Mouse (Mus musculus): ENCODE measurements around the gene Lrmda. TPM values are rescaled to one million over a fixed set of nuclear protein-coding genes. Genes with fewer than 3 reads are reported as not detected.

Gene Lrmda
- polyA plus RNA-seq, 1 experiment from 2014 or later: 0.57 TPM

- no peak overlapping the region for H3K4me3 ChIP-seq (replicated peaks)
- no peak overlapping the region for H3K4me2 ChIP-seq
- H3K27me3 ChIP-seq (replicated peaks): no peaks in the 10 kb centered on the region
- H3K36me3 ChIP-seq: no peaks in the 10 kb centered on the region
- H3K27ac ChIP-seq: no peak overlapping the region
- no peak for ATAC-seq (ENCODE audit: insufficient read depth, low FRiP score, low read depth)
- H3K4me1 ChIP-seq: no peaks in the 10 kb centered on the region
- H3K9ac ChIP-seq: no peak overlapping the region
- H3K9me3 ChIP-seq: no peaks in the 10 kb centered on the region
- 85% methylated on average over 7 of the region's 7 CpGs for WGBS
Observed at GRCm38 (mm10) chr14:22425018-22425534, 405.6 kb downstream of the Lrmda start.

DNA sequence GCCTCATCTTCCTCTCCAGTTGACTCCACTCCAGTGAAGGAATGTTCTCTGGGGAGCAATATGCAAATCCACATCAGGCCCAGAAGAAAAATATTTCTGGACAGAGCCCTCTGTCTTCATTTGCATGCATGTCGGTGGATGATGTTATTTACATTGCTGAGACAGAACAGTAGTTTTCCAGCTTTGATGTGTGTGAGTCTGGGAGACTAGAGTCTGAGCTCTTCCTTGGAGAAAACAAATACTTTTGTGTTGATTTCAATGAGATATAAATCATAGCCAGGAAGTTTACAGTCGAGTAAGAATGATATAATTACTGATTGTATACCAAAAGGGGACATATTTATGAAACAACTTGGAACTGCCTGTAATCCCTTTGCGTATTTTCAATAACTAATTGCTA lies 415.9 kb downstream of the Lrmda start:
- Histone ChIP-seq H3K36me3 (no peaks in the 10 kb centered on the region), H3K9me3 (no peaks in the 10 kb centered on the region), H3K9ac (no peak overlapping the region), H3K4me2 (no peak overlapping the region), H3K4me1 (no peaks in the 10 kb centered on the region), H3K27me3 (replicated peaks) (no peaks in the 10 kb centered on the region), H3K4me3 (replicated peaks) (no peak overlapping the region), H3K27ac (no peak overlapping the region)
- 41% methylated on average over 3 of the region's 3 CpGs for WGBS
- ATAC-seq (ENCODE audit: insufficient read depth, low FRiP score, low read depth): no peak

DNA sequence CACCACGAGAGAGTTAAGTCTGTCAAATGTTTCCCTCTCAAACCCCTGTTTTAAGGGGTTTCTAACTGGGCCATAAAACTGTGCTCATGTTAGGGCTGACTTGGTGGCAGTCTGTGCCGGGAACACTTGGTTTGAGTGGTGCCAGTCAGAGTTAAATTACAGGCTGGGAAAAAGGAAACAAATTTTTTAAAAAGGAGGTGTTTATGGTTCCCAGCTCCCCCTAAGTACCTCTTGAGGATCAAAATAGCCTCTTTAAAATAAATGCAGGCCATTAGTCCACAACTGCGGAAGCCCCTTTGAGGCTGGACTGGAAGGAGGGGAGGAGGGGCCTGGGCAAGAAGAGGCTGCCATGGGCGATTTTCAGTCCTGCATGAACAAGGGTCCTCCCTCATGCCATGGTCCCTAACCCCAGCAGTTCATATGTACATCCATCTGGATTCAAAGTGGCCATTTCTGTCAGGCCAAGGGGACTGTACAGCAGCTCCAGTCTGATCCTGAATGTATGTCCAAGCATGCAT lies 416.4 kb downstream of the Lrmda start:
- H3K27me3 ChIP-seq (replicated peaks): no peaks in the 10 kb centered on the region
- H3K36me3 ChIP-seq: no peaks in the 10 kb centered on the region
- H3K4me2 ChIP-seq: no peak overlapping the region
- no peak overlapping the region for H3K27ac ChIP-seq
- no peak overlapping the region for H3K4me3 ChIP-seq (replicated peaks)
- H3K9me3 ChIP-seq: no peaks in the 10 kb centered on the region
- no peaks in the 10 kb centered on the region for H3K4me1 ChIP-seq
- ATAC-seq (ENCODE audit: insufficient read depth, low FRiP score, low read depth): no peak
- no peak overlapping the region for H3K9ac ChIP-seq
- WGBS: 54% methylated on average over 4 of the region's 4 CpGs

DNA sequence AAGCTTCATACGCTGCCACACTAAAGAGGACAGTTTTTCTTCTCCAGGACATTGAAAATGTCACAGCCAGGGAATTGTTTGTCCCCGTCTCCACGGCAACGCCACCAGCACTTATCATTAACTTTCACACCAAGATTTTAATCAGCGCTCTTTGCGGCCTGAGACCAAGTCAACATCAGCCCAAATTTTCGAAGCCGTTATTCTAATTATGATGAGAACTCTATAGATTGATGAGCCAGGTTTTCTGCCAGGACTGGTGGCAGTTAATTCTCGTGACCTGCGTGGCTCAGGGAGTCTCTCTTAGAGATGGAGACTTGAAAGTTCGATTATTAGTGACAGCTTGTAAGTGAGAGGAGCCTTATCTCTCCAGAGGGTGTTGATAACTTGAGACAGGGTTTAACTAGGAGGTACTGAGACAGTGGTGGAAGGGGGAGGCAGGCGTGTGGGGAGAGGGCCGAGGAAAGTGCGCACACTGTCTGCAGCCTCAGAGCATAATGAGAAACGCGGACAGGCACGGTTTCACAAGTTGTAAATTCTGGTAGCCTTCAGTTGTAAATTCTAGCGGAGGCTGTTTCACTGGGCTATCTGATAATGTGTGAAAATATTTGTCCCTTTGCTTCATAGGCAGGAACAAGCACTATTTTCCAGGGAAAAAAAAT lies 421.0 kb downstream of the Lrmda start:
- WGBS: 43% methylated on average over 18 of the region's 18 CpGs
- Histone ChIP-seq H3K36me3 (no peaks in the 10 kb centered on the region), H3K4me3 (replicated peaks) (no peak overlapping the region), H3K27ac (no peak overlapping the region), H3K4me1 (no peaks in the 10 kb centered on the region), H3K4me2 (no peak overlapping the region), H3K9me3 (no peaks in the 10 kb centered on the region), H3K27me3 (replicated peaks) (no peaks in the 10 kb centered on the region), H3K9ac (no peak overlapping the region)
- ATAC-seq (ENCODE audit: insufficient read depth, low FRiP score, low read depth): no peak

DNA sequence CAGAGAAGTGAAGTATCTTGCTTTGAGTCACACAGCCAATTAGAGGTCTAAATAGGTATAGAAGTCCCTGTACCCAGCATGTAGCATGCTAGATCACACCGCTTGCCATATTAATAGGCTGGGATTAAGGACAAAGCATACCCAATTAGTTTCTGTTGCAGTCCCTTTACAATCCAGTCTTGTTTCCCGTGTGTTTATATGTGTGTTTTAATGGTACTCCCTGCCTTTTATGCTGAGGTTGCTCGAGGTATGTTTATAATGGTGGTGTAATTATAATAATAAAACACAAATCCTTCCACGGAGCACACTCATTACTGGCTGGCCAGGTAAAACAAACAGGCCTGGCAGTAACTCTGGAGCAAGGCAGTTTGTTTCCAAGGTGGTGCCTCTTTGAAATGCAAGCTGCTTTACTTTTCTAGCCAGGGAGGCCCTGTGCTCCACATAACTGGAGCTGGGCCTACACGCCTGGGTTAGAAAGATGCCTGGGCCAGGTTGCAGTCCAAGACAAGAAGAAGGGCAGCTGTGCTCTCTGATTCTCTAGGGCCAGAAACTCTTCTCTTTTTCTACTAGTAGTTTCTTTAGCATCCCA lies 422.4 kb downstream of the Lrmda start:
- Histone ChIP-seq H3K9ac (no peak overlapping the region), H3K36me3 (no peaks in the 10 kb centered on the region), H3K4me2 (no peak overlapping the region), H3K27ac (no peak overlapping the region), H3K27me3 (replicated peaks) (no peaks in the 10 kb centered on the region), H3K4me3 (replicated peaks) (no peak overlapping the region), H3K9me3 (no peaks in the 10 kb centered on the region), H3K4me1 (no peaks in the 10 kb centered on the region; the same call in 1 of the 2 replicates)
- WGBS: 69% methylated on average over 5 of the region's 5 CpGs
- ATAC-seq (ENCODE audit: insufficient read depth, low FRiP score, low read depth): no peak

GRCm38 (mm10) chr14:22442719-22443118 lies 423.2 kb downstream of the Lrmda start:
- no peaks in the 10 kb centered on the region for H3K9me3 ChIP-seq
- 78% methylated on average over 5 of the region's 5 CpGs for WGBS
- H3K4me1 ChIP-seq: no peaks in the 10 kb centered on the region; the same call in 1 of the 2 replicates
- H3K9ac ChIP-seq: no peak overlapping the region
- no peaks in the 10 kb centered on the region for H3K36me3 ChIP-seq
- H3K27ac ChIP-seq: no peak overlapping the region
- H3K4me2 ChIP-seq: no peak overlapping the region
- no peaks in the 10 kb centered on the region for H3K27me3 ChIP-seq (replicated peaks)
- no peak for ATAC-seq (ENCODE audit: insufficient read depth, low FRiP score, low read depth)
- no peak overlapping the region for H3K4me3 ChIP-seq (replicated peaks)

DNA sequence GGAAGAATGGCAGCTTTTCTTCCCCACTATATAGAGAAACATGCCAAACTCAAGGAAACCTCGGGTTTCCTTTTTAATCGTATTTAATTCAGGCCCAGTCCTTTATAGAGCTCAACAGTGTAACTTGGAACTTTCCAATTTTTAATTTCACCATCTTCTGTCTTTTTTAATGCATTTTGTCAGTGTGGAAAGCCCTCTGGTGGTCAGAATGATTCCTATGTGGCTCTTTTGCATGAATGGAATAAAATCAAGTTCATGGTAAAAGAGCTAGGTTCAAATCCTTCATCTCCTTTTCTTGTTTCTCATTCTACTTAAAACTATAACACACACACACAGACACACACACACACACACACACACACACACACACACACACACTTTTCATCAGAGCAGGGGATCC lies 425.0 kb downstream of the Lrmda start:
- no peak overlapping the region for H3K9ac ChIP-seq
- no peaks in the 10 kb centered on the region for H3K27me3 ChIP-seq (replicated peaks)
- no peaks in the 10 kb centered on the region; the same call in 1 of the 2 replicates for H3K4me1 ChIP-seq
- H3K4me3 ChIP-seq (replicated peaks): no peak overlapping the region
- no peaks in the 10 kb centered on the region for H3K36me3 ChIP-seq
- no peak overlapping the region for H3K27ac ChIP-seq
- no peak overlapping the region for H3K4me2 ChIP-seq
- no peak for ATAC-seq (ENCODE audit: insufficient read depth, low FRiP score, low read depth)
- 77% methylated on average over 2 of the region's 2 CpGs for WGBS
- no peaks in the 10 kb centered on the region for H3K9me3 ChIP-seq

DNA sequence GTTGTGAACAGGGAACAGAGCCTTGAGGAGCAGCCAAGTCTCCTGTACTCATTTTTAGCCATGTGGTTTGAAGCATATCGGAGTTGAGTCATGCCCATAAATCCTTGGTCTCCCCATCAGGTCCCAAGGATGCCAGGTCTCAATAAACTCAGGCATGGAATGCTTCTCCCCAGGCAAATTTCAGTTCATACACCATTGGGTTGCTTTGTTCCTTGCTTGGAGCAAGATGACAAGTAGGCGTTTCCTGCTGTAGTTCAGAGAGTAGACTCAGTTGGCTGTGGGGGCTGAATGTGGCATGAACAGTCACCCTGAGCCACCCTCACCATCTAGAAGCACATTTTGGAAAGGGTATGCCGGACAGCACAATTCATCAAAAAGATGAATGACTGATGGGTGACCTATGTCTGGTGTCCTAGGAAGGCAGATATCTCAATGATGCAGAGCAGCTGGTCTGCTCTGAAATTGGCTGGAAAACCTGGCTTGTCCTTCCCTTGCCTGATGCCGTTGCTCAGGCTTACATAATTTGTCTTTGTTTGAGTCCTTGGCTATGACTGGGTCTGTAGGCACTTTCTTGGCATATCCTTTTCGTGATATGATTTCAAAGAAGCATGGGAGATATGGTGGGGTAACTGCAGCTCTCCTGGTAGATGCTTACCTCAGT lies 425.8 kb downstream of the Lrmda start:
- Histone ChIP-seq H3K27me3 (replicated peaks) (no peaks in the 10 kb centered on the region), H3K27ac (no peak overlapping the region), H3K4me3 (replicated peaks) (no peak overlapping the region), H3K4me2 (no peak overlapping the region), H3K9ac (no peak overlapping the region), H3K36me3 (no peaks in the 10 kb centered on the region), H3K4me1 (no peaks in the 10 kb centered on the region; the same call in 1 of the 2 replicates), H3K9me3 (no peaks in the 10 kb centered on the region)
- ATAC-seq (ENCODE audit: insufficient read depth, low FRiP score, low read depth): no peak
- 56% methylated on average over 5 of the region's 5 CpGs for WGBS

DNA sequence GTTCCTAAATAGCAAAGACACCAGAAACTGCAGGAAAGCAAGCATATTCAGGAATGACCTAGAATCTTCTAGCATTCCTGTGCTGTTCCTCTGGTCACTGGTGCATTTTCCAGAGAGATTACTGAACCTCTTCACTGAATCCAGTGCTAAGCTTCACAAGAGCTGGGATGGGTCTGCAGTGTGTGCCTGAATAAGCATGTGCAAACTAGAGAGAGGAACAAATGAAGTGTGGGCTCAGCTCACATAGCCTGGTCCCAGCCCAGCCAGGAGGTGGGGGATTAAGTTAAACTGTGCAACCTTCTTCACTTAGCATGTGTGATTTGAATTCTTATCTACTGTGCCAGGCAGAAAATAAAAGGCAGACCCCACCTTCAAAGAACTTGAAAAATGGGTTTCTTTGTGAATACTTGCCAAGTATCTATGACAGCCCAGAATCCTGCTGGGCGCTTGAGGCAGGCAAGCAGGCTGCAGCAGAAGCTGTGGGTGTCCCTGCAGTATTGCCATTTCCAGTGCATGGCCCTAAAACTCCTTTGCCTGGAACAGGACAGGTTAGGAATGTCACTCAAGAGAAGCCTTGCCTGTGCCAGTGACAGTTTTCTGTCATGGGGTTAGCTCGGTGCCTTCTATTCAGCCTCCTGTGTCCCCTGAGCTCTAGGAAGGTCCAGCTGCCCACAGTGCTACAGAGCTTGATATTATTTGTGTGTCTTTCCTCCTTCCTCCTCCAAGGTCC lies 426.5 kb downstream of the Lrmda start:
- ATAC-seq (ENCODE audit: insufficient read depth, low FRiP score, low read depth): no peak
- 65% methylated on average over 2 of the region's 2 CpGs for WGBS
- no peaks in the 10 kb centered on the region; the same call in 1 of the 2 replicates for H3K4me1 ChIP-seq
- no peak overlapping the region for H3K4me3 ChIP-seq (replicated peaks)
- H3K9me3 ChIP-seq: no peaks in the 10 kb centered on the region
- H3K27ac ChIP-seq: no peak overlapping the region
- no peaks in the 10 kb centered on the region for H3K36me3 ChIP-seq
- no peak overlapping the region for H3K9ac ChIP-seq
- H3K27me3 ChIP-seq (replicated peaks): no peaks in the 10 kb centered on the region
- no peak overlapping the region for H3K4me2 ChIP-seq

GRCm38 (mm10) chr14:22451603-22452002 lies 432.1 kb downstream of the Lrmda start:
- Histone ChIP-seq H3K27ac (no peak overlapping the region), H3K4me3 (replicated peaks) (no peak overlapping the region), H3K9me3 (no peaks in the 10 kb centered on the region), H3K27me3 (replicated peaks) (no peaks in the 10 kb centered on the region), H3K4me1 (no peaks in the 10 kb centered on the region), H3K4me2 (no peak overlapping the region), H3K9ac (no peak overlapping the region), H3K36me3 (no peaks in the 10 kb centered on the region)
- WGBS: 85% methylated on average over 4 of the region's 4 CpGs
- ATAC-seq (ENCODE audit: insufficient read depth, low FRiP score, low read depth): no peak

- H3K27ac ChIP-seq: no peak overlapping the region
- H3K9ac ChIP-seq: no peak overlapping the region
- no peaks in the 10 kb centered on the region for H3K9me3 ChIP-seq
- H3K4me1 ChIP-seq: no peaks in the 10 kb centered on the region
- no peak overlapping the region for H3K4me2 ChIP-seq
- no peak overlapping the region for H3K4me3 ChIP-seq (replicated peaks)
- no peaks in the 10 kb centered on the region for H3K27me3 ChIP-seq (replicated peaks)
- no peak for ATAC-seq (ENCODE audit: insufficient read depth, low FRiP score, low read depth)
- 82% methylated on average over 1 of the region's 1 CpGs for WGBS
- H3K36me3 ChIP-seq: no peaks in the 10 kb centered on the region
Observed at GRCm38 (mm10) chr14:22464314-22464713, 444.8 kb downstream of the Lrmda start.

All from stomach, embryonic 15.5 days (tissue).